Mouse (Mus musculus) MEL (cell line): ENCODE measurements at regions not wholly inside any gene's neighbourhood (a gene's known extent, or its start where the extent isn't known, plus 50 kb on each side); places are given as distances from the start of the nearest gene placed in this dataset.

Experiments used
- DNase-seq: peaks from one replicate; pipeline ENCODE4 v3.0.0; 2011; ENCODE audit warnings: low read depth, low spot score
- H3K27ac ChIP-seq: 2 replicates; pipeline ENCODE4 v1.5.1; 2012; ENCODE audit warnings: low read depth, mild to moderate bottlenecking, control low read depth, low read length, moderate library complexity; ENCODE audit not compliant: control insufficient read depth
- H3K27me3 ChIP-seq, 2 experiments: fragments of 150-350 bp in 1 of 2; sonication (generic) in 1 of 2; 2 replicates each; pipeline ENCODE4 v1.6.1; 2012; ENCODE audit warnings: low read length in 2 of 2, mild to moderate bottlenecking in 2 of 2, improper control_type of control experiment in 1 of 2, moderate library complexity in 1 of 2; ENCODE audit not compliant: insufficient read depth in 2 of 2, control insufficient read depth in 1 of 2
- H3K36me3 ChIP-seq, 2 experiments: 2 replicates each; pipeline ENCODE4 v1.6.1; 2012 to 2014; ENCODE audit warnings: low read length in 2 of 2, improper control_type of control experiment in 1 of 2, inconsistent platforms in 1 of 2, mild to moderate bottlenecking in 1 of 2; ENCODE audit not compliant: insufficient read depth in 2 of 2, control insufficient read depth in 1 of 2
- H3K4me1 ChIP-seq, 2 experiments: fragments of 150-350 bp in 1 of 2; sonication (generic) in 1 of 2; 2 replicates each; pipeline ENCODE4 v1.6.1; 2012; ENCODE audit warnings: low read length in 2 of 2, improper control_type of control experiment in 1 of 2, mild to moderate bottlenecking in 1 of 2; ENCODE audit not compliant: insufficient read depth in 2 of 2, control insufficient read depth in 1 of 2
- H3K4me3 ChIP-seq, 2 experiments: fragments of 150-350 bp in 1 of 2; sonication (generic) in 1 of 2; 2 replicates each; pipeline ENCODE4 v1.5.1; 2012; ENCODE audit warnings: low read depth in 2 of 2, low read length in 2 of 2, mild to moderate bottlenecking in 2 of 2, moderate library complexity in 2 of 2, control low read depth in 1 of 2, improper control_type of control experiment in 1 of 2; ENCODE audit not compliant: control insufficient read depth in 1 of 2, insufficient read depth in 1 of 2
- H3K79me2 ChIP-seq: 2 replicates; pipeline ENCODE4 v1.6.1; 2012; ENCODE audit warnings: mild to moderate bottlenecking, low read length, moderate library complexity; ENCODE audit not compliant: control insufficient read depth, poor library complexity, insufficient read depth
- H3K9ac ChIP-seq: 2 replicates; pipeline ENCODE4 v1.6.1; 2012; ENCODE audit warnings: low read depth, mild to moderate bottlenecking, control low read depth, low read length, moderate library complexity; ENCODE audit not compliant: control insufficient read depth, poor library complexity, severe bottlenecking
- H3K9me3 ChIP-seq: fragments of 150-350 bp; sonication (generic); replicated peaks from 2 replicates; pipeline ENCODE4 v1.6.1; 2012; ENCODE audit warnings: mild to moderate bottlenecking, low read length, improper control_type of control experiment, moderate library complexity; ENCODE audit not compliant: insufficient read depth
- BHLHE40 ChIP-seq: IDR thresholded peaks from 2 replicates; pipeline ENCODE4 v1.6.1; 2012; ENCODE audit warnings: low read depth, mild to moderate bottlenecking, inconsistent platforms, low read length, improper control_type of control experiment, borderline replicate concordance
- CHD2 ChIP-seq: IDR thresholded peaks from 2 replicates; pipeline ENCODE4 v1.6.1; 2011; ENCODE audit warnings: low read length, improper control_type of control experiment
- CTCF ChIP-seq, 3 experiments: IDR thresholded peaks in 2 of 3; conservative IDR thresholded peaks in 1 of 3; 2 replicates each; pipeline ENCODE4 v1.5.1; 2011 to 2012; ENCODE audit warnings: low read length in 3 of 3, low read depth in 2 of 3, mild to moderate bottlenecking in 2 of 3, improper control_type of control experiment in 1 of 3, inconsistent platforms in 1 of 3, mixed read lengths in 1 of 3, moderate library complexity in 1 of 3; ENCODE audit not compliant: control insufficient read depth in 1 of 3, insufficient read depth in 1 of 3, poor library complexity in 1 of 3, severe bottlenecking in 1 of 3
- E2F4 ChIP-seq: IDR thresholded peaks from 2 replicates; pipeline ENCODE4 v1.6.1; 2011; ENCODE audit warnings: low read depth, low read length, improper control_type of control experiment, borderline replicate concordance
- ELF1 ChIP-seq: IDR thresholded peaks from 2 replicates; pipeline ENCODE4 v1.6.1; 2014; ENCODE audit warnings: low read depth, mild to moderate bottlenecking, inconsistent platforms, low read length, improper control_type of control experiment, moderate library complexity
- EP300 ChIP-seq, 2 experiments: IDR thresholded peaks; 2 replicates each; pipeline ENCODE4 v1.6.1; 2011; ENCODE audit warnings: improper control_type of control experiment in 2 of 2, low read length in 2 of 2, low read depth in 1 of 2, mild to moderate bottlenecking in 1 of 2
- GABPA ChIP-seq: IDR thresholded peaks from 2 replicates; pipeline ENCODE4 v1.6.1; 2012; ENCODE audit warnings: low read depth, mild to moderate bottlenecking, inconsistent platforms, low read length, improper control_type of control experiment, moderate library complexity
- GATA1 ChIP-seq: IDR thresholded peaks from 2 replicates; pipeline ENCODE4 v1.6.1; 2011; ENCODE audit warnings: low read depth, low read length, improper control_type of control experiment
- JUND ChIP-seq: IDR thresholded peaks from 2 replicates; pipeline ENCODE4 v1.6.1; 2011; ENCODE audit warnings: low read depth, mild to moderate bottlenecking, improper control_type of control experiment, low read length
- KAT2A ChIP-seq: conservative IDR thresholded peaks from 2 replicates; pipeline ENCODE4 v1.6.1; 2012; ENCODE audit warnings: low read depth, low read length, improper control_type of control experiment, inconsistent platforms
- MAX ChIP-seq: IDR thresholded peaks from 2 replicates; pipeline ENCODE4 v1.6.1; 2011; ENCODE audit warnings: low read length, improper control_type of control experiment
- MAZ ChIP-seq: IDR thresholded peaks from 2 replicates; pipeline ENCODE4 v1.6.1; 2012; ENCODE audit warnings: low read depth, mild to moderate bottlenecking, inconsistent platforms, low read length, improper control_type of control experiment
- MEF2A ChIP-seq: IDR thresholded peaks from 2 replicates; pipeline ENCODE4 v1.6.1; 2014; ENCODE audit warnings: low read depth, mild to moderate bottlenecking, inconsistent platforms, low read length, improper control_type of control experiment; ENCODE audit not compliant: poor library complexity, insufficient replicate concordance, severe bottlenecking; ENCODE audit errors: extremely low read depth
- MXI1 ChIP-seq: IDR thresholded peaks from 2 replicates; pipeline ENCODE4 v1.6.1; 2011; ENCODE audit warnings: mild to moderate bottlenecking, low read depth, low read length, improper control_type of control experiment
- MYB ChIP-seq: IDR thresholded peaks from 2 replicates; pipeline ENCODE4 v1.6.1; 2011; ENCODE audit warnings: mild to moderate bottlenecking, low read depth, low read length, improper control_type of control experiment
- POLR2AphosphoS2 ChIP-seq: IDR thresholded peaks from 2 replicates; pipeline ENCODE4 v1.6.1; 2011; ENCODE audit warnings: low read length, improper control_type of control experiment
- RCOR1 ChIP-seq: IDR thresholded peaks from 2 replicates; pipeline ENCODE4 v1.6.1; 2012; ENCODE audit warnings: low read depth, mild to moderate bottlenecking, inconsistent platforms, low read length, improper control_type of control experiment
- SIN3A ChIP-seq: IDR thresholded peaks from 2 replicates; pipeline ENCODE4 v1.6.1; 2012; ENCODE audit warnings: low read length, improper control_type of control experiment, inconsistent platforms
- ZC3H11A ChIP-seq: IDR thresholded peaks from 2 replicates; pipeline ENCODE4 v1.6.1; 2012; ENCODE audit warnings: low read depth, mild to moderate bottlenecking, inconsistent platforms, low read length, improper control_type of control experiment
- ZKSCAN1 ChIP-seq: IDR thresholded peaks from 2 replicates; pipeline ENCODE4 v1.6.1; 2012; ENCODE audit warnings: low read depth, mild to moderate bottlenecking, inconsistent platforms, low read length, improper control_type of control experiment, moderate library complexity
- ZMIZ1 ChIP-seq: IDR thresholded peaks from 2 replicates; pipeline ENCODE4 v1.6.1; 2012; ENCODE audit warnings: low read depth, mild to moderate bottlenecking, inconsistent platforms, low read length, improper control_type of control experiment, moderate library complexity
- ZNF384 ChIP-seq: IDR thresholded peaks from 2 replicates; pipeline ENCODE4 v1.6.1; 2012; ENCODE audit warnings: low read depth, mild to moderate bottlenecking, inconsistent platforms, low read length, improper control_type of control experiment

GRCm38 (mm10) chr8:92581051-92581450, 93.0 kb upstream of the Irx6 start:
- DNase-seq: no peak
- H3K4me1 ChIP-seq: no peaks in the 10 kb centered on the region
- TF ChIP-seq GATA1 (no peak), ZC3H11A (no peak), CHD2 (no peak), RCOR1 (no peak), CTCF (IDR thresholded peaks at IDR 0.05 in 2 of 3, conservative IDR thresholded peaks at IDR 0.05 in 1 of 3; ENCODE audit: control insufficient read depth in 1 of 3, insufficient read depth in 1 of 3, low read depth in 2 of 3, low read length in 3 of 3, poor library complexity in 1 of 3, severe bottlenecking in 1 of 3) (no peak), ZKSCAN1 (no peak)
- H3K79me2 ChIP-seq: no peaks in the 10 kb centered on the region
- no peaks in the 10 kb centered on the region for H3K27me3 ChIP-seq
- H3K36me3 ChIP-seq: no peaks in the 10 kb centered on the region
- H3K9ac ChIP-seq: no peak overlapping the region
- H3K27ac ChIP-seq: no peak overlapping the region
- no peak overlapping the region for H3K4me3 ChIP-seq
- H3K9me3 ChIP-seq: no peaks in the 10 kb centered on the region

DNA sequence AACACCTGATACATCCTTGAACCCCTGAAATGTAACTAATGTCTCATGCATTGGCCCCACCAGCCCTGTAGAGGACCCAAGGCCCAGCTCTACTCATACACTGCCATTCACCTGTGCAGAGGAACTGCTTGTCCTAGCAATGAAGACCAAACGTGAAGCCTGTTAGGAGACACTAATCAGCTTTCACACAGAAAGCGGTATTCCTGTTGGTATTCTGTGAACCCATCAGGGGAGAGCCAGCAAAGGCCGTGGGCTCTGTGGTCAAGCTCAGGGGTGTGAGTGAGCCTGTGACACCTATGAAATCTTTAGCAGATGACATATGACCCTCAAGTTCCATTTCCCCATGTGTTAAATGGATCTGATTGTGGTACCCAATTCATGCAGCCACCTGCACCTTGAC, 73.3 kb upstream of the Irx6 start:
- H3K9me3 ChIP-seq: no peaks in the 10 kb centered on the region

DNA sequence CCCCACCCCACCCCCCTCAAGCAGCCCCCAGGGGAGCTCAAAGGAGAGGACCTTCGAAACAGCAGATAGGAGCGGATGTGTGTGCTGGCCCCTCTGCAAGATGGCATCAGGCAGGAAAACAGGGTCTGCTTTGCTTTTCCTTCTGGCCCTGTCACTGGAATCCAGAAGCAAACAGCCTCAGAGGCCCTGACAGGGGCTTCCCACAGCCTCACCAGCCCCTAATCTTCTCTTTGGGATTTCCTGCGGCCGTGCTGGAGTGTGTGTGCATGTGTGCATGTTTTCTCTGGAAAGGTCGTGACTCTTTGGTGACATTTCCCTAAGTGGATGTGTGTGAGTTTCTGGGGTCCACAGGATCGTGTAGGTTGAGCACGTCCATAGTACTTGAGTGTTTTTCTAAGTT, 71.1 kb upstream of the Irx6 start:
- Histone ChIP-seq H3K9ac (no peak overlapping the region), H3K79me2 (no peaks in the 10 kb centered on the region), H3K9me3 (no peaks in the 10 kb centered on the region), H3K4me1 (no peaks in the 10 kb centered on the region), H3K27me3 (no peaks in the 10 kb centered on the region), H3K27ac (no peak overlapping the region), H3K36me3 (no peaks in the 10 kb centered on the region), H3K4me3 (no peak overlapping the region)
- TF ChIP-seq ZKSCAN1: no peak
- no peak for DNase-seq

More for the DNA sequence above, 73.3 kb upstream of the Irx6 start:
- no peak for DNase-seq
- H3K79me2 ChIP-seq: no peaks in the 10 kb centered on the region
- H3K9ac ChIP-seq: no peak overlapping the region
- no peak overlapping the region for H3K27ac ChIP-seq
- no peaks in the 10 kb centered on the region for H3K27me3 ChIP-seq
- H3K36me3 ChIP-seq: no peaks in the 10 kb centered on the region
- no peaks in the 10 kb centered on the region for H3K4me1 ChIP-seq
- H3K4me3 ChIP-seq: no peak overlapping the region
- TF ChIP-seq GABPA (no peak), MYB (no peak), ZC3H11A (no peak), ZNF384 (no peak), BHLHE40 (no peak), SIN3A (no peak), KAT2A (no peak), MXI1 (no peak), JUND (no peak), ZMIZ1 (no peak), RCOR1 (no peak), MAX (no peak), E2F4 (no peak), MEF2A (no peak), POLR2AphosphoS2 (no peak), CTCF (IDR thresholded peaks at IDR 0.05 in 2 of 3, conservative IDR thresholded peaks at IDR 0.05 in 1 of 3; ENCODE audit: control insufficient read depth in 1 of 3, insufficient read depth in 1 of 3, low read depth in 2 of 3, low read length in 3 of 3, poor library complexity in 1 of 3, severe bottlenecking in 1 of 3) (no peak), EP300 (IDR thresholded peaks at IDR 0.05; ENCODE audit: low read depth in 1 of 2, low read length in 2 of 2) (no peak), MAZ (no peak), ELF1 (no peak), GATA1 (no peak)
